Mouse (Mus musculus) heart, postnatal 0 days (tissue): Measurements from ENCODE around the gene Gsto1.

ENCODE experiments used
- CTCF ChIP-seq: IDR thresholded peaks from 2 replicates; pipeline ENCODE4 v1.5.1; 2016; ENCODE audit warnings: antibody characterized with exemption, control low read depth, low read depth
- EP300 ChIP-seq: IDR thresholded peaks from 2 replicates; pipeline ENCODE4 v1.6.1; 2016; ENCODE audit warnings: antibody characterized with exemption, low read depth

DNA sequence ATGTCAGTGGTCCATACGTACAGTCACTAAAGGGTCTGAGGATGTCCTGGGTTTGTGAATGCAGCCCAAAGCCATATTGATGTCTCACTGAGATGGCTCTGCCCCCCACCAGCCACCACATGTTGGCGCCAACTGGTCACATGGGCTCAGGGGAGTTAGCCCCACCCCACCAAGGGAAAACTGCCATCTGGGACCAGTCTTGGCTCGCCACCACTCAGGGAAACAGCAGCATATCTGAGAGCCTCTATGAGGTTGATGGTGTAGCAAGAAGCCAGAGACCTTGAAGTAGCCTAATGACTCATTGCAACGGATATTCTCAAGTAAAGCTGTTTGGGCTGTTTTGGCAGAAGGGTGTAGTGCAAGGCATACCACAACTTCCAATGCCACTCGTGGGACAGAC lies 30.7 kb upstream of the Gsto1 start:
- TF ChIP-seq CTCF (no peak), EP300 (no peak)
